Mouse (Mus musculus) thymus, postnatal 4 days (tissue): Measurements from ENCODE around the gene Pml.

Experiments
- DNase-seq: peaks from one replicate; pipeline ENCODE4 v3.0.0; 2021

Pml gene

GRCm38 (mm10) chr9:58201091-58201842 lies 48.3 kb downstream of the Pml start:
- no peak for DNase-seq

- no peak for DNase-seq
Observed at GRCm38 (mm10) chr9:58200270-58201090, 49.1 kb downstream of the Pml start.

GRCm38 (mm10) chr9:58199381-58200269 lies 50.0 kb downstream of the Pml start:
- DNase-seq, result no peak

- DNase-seq, result peak; percentile 72
Observed at GRCm38 (mm10) chr9:58198801-58199371, 50.7 kb downstream of the Pml start.

DNA sequence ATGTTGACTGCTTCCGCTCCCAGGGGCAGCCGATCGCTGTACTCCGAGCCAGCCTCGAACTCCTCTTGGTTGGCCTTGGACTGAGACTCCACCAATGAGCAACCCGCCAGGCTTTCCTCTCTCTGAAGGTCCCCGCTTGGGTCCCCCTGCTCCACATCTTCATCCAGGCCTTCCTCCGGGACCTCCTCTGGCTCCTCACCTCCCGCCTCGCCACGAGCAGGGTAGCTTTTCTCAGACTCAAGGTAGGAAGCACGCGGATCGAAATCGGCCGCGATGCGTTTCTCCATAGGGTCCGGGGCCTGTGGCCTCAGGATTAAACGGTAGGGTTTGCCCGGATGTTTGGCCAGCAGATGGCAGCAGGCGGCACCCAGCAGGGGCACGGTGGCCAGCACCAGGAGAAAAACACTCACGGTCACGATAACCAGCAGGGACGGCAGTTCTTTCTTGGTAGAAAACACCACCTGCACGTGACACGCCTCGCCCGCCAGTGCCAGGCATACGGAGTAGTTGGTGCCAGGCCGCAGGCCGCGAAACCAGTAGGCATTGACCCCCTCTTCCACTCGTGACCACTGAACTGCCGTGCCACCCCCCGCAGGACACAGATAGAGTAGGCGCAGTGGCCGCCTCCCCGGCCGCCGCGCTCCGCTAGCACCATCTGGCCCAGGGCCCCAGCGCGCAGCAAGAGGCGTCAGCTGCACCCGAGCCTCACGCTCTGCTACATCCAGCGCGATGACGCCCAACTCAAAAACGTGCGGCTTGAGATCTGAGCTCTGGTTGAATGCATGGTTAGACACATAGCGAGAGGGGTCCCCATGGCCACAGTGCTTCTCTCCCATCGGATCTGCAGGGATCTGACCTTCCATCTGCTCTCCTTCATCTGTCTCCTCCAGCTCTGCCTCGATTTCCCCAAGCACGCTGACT lies 51.5 kb downstream of the Pml start:
- peak; percentile 68 for DNase-seq

GRCm38 (mm10) chr9:58196610-58197567 lies 52.7 kb downstream of the Pml start:
- DNase-seq, result peak; percentile 23

DNA sequence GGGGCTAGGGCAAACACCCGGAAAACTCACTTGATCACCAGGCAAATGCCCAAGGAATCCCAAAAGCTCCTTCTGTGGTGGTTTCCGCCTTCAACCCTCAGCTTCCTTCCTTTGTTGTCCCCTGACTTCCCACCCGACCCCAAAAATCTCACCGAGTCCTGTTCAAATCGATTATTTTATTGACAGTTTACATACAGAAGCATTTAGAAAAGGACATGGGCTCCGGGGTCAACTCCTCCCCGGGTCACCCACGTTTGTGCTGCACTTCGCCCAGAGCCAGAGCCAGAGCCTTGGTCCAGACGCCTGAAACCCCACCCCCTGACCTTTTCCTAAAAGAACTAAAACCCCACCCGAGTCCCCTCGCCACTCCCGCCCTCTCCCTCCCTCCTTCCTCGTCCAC lies 53.4 kb downstream of the Pml start:
- no peak for DNase-seq

DNA sequence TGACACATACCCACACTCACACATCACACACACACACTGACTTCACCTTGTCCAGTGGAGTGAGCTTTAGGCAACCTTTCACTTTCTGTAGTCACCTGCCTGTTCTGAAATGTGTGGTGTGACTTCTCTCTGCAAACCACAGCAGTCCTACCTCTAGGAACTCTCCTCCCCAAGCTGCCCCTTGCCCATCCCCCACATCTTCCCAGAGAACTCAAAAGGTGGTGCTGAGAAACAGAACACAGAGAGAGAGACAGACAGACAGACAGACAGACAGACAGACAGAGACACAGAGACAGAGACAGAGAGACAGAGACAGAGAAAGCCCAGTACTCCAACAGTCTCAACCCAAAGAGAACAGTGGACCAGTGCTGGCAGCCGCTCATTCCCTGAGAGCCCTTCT lies 53.9 kb downstream of the Pml start:
- DNase-seq, result no peak

- DNase-seq, result no peak
Observed at GRCm38 (mm10) chr9:58194222-58194621, 55.4 kb downstream of the Pml start.

- peak; percentile 30 for DNase-seq
Observed at GRCm38 (mm10) chr9:58184456-58184855, 65.1 kb downstream of the Pml start.

- DNase-seq, result no peak
Observed at GRCm38 (mm10) chr9:58179390-58179789, 70.2 kb downstream of the Pml start.

- no peak for DNase-seq
Observed at GRCm38 (mm10) chr9:58177165-58177564, 72.4 kb downstream of the Pml start.

GRCm38 (mm10) chr9:58175745-58176487 lies 73.7 kb downstream of the Pml start:
- DNase-seq, result no peak

DNA sequence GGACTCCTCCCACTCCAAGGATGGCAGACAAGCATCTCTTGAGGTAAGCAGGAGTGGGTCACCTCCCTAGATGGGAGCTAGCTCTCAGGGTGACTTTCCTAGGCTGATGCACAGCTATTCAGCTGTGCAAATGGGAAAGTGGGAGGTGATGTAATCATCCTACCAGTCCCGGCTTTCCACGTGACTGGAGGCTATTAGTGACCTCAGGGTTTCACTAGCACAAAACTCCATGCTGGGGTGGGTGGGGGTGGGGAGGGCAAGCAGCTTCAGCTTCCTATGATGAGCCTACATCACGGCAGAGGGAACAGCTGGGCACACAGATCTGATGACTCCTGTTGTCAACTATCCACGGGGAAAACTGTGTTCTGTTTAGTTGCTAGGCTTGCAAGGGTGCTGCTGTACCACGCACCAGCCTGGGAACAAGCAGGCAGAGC lies 74.8 kb downstream of the Pml start:
- DNase-seq, result no peak

- no peak for DNase-seq
Observed at GRCm38 (mm10) chr9:58172863-58173262, 76.7 kb downstream of the Pml start.

DNA sequence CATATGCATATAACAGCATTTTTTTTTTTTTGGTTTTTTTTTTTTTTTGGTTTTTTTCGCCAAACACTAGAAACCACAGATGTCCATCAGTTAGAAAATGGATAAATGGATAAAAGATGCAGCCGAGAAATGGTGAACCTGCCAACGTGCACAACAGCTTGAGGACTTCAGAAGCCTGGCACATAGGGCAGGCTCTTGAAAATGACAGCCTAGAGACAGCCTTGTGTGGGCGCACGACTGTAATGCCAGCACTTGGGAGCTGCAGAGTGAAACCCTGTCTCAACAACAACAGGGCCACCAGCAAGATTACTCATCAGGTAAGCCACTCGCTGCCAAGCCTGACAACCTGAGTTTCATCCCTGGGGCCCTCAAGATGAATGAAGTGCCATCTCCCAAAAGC lies 80.2 kb downstream of the Pml start:
- no peak for DNase-seq

DNA sequence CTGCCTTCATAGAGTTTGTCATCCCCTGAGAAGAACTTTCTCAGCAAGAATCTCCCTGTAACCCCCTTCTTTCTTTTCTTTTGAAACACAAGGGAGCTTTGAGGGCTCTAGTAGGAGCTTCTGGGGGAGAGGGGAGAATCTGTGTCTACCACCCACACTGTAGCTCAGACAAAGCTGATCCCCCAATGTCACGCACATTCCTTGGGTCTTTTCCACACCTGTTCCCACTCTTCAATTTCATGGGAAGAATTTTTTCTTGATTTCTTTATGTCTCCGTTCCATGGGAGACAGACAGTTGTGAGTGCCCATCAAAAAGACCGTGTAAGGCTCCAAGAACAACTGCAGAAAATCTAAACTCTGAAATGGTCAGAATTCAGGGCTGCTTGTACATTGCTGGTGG lies 80.7 kb downstream of the Pml start:
- DNase-seq, result no peak
